Mouse (Mus musculus) lung, embryonic 14.5 days (tissue): ENCODE results near the gene Fstl3. TPM values are rescaled to one million over a fixed set of nuclear protein-coding genes. Genes with fewer than 3 reads are reported as not detected.

ENCODE experiments used
- ATAC-seq: fragments of 200-750 bp; cut with Nextera tagmentation; 2 replicates; pipeline ENCODE4 v1.8.0; 2017; ENCODE audit warnings: mild to moderate bottlenecking, moderate TSS enrichment, moderate library complexity; ENCODE audit not compliant: insufficient read depth
- DNase-seq: peaks from one replicate; pipeline ENCODE4 v3.0.0-alpha.2; 2015
- H3K27ac ChIP-seq: fragments of 300-500 bp; sonication (generic); 2 replicates; pipeline ENCODE4 v1.5.1; 2014; ENCODE audit warnings: low read depth, mild to moderate bottlenecking, moderate library complexity
- H3K27me3 ChIP-seq: fragments of 300-500 bp; sonication (generic); 2 replicates; pipeline ENCODE4 v1.6.1; 2014; ENCODE audit warnings: low read length, control low read depth; ENCODE audit not compliant: insufficient read depth
- H3K36me3 ChIP-seq: fragments of 300-500 bp; sonication (generic); 2 replicates; pipeline ENCODE4 v1.6.1; 2014; ENCODE audit warnings: control low read depth; ENCODE audit not compliant: insufficient read depth
- H3K4me1 ChIP-seq: fragments of 300-500 bp; sonication (generic); 2 replicates; pipeline ENCODE4 v1.6.1; 2014; ENCODE audit warnings: antibody characterized with exemption, control low read depth; ENCODE audit not compliant: insufficient read depth
- H3K4me2 ChIP-seq: fragments of 300-500 bp; sonication (generic); 2 replicates; pipeline ENCODE4 v1.6.1; 2014; ENCODE audit warnings: mild to moderate bottlenecking
- H3K4me3 ChIP-seq: fragments of 300-500 bp; sonication (generic); 2 replicates; pipeline ENCODE4 v1.5.1; 2014; ENCODE audit warnings: low read depth, low read length
- H3K9ac ChIP-seq: fragments of 300-500 bp; sonication (generic); 2 replicates; pipeline ENCODE4 v1.6.1; 2014
- H3K9me3 ChIP-seq: fragments of 300-500 bp; sonication (generic); 2 replicates; pipeline ENCODE4 v1.6.1; 2016; ENCODE audit warnings: low read depth, low read length, control low read depth
- CTCF ChIP-seq: IDR thresholded peaks from 2 replicates; pipeline ENCODE4 v1.5.1; 2016; ENCODE audit warnings: antibody characterized with exemption, low read depth
- WGBS: fragments of 180-500 bp; shearing (Covaris S2); extraction: QIAGEN DNeasy Blood & Tissue Kit; methylation state at CpG from one replicate; pipeline ENCODE4 v1.1.7; 2014; 5-methylcytosine and 5-hydroxymethylcytosine counted together
- polyA plus RNA-seq: library from polyadenylated mRNA; unstranded; fragments of >200 nt; fragmentation: Nextera tagmentation; extraction: Ambion mirVana; gene quantifications from 2 replicates; pipeline ENCODE4 v1.2.1, GENCODE M21; 2014

The Fstl3 gene
- polyA plus RNA-seq, 1 experiment from 2014 or later: 12.4 TPM

- Histone ChIP-seq H3K36me3 (no peaks in the 10 kb centered on the region), H3K9ac (peak overlapping the region; percentile 88), H3K27ac (peak overlapping the region; percentile 80; the same call in 1 of the 2 replicates), H3K4me1 (peaks cover 7% of the 10 kb centered on the region), H3K4me3 (peak overlapping the region; percentile 92), H3K4me2 (peak overlapping the region; percentile 95), H3K9me3 (no peaks in the 10 kb centered on the region), H3K27me3 (no peaks in the 10 kb centered on the region)
- no peak for TF ChIP-seq CTCF
- 9% methylated on average over 10 of the region's 10 CpGs for WGBS
- peak; percentile 56; the same call in 1 of the 2 replicates for ATAC-seq
- DNase-seq: peak; percentile 52
These were observed 17.4 kb downstream of the Fstl3 start for GRCm38 (mm10) chr10:79794491-79794931.

GRCm38 (mm10) chr10:79795905-79796304 is 18.8 kb downstream of the Fstl3 start:
- H3K9me3 ChIP-seq: no peaks in the 10 kb centered on the region
- no peak for TF ChIP-seq CTCF
- peaks cover 7% of the 10 kb centered on the region for H3K4me1 ChIP-seq
- no peak overlapping the region for H3K9ac ChIP-seq
- no peaks in the 10 kb centered on the region for H3K27me3 ChIP-seq
- no peak overlapping the region for H3K27ac ChIP-seq
- WGBS: 97% methylated on average over 3 of the region's 3 CpGs
- DNase-seq (no peak), ATAC-seq (no peak)
- no peak overlapping the region for H3K4me3 ChIP-seq
- no peaks in the 10 kb centered on the region for H3K36me3 ChIP-seq
- H3K4me2 ChIP-seq: no peak overlapping the region

- no peak for TF ChIP-seq CTCF
- 43% methylated on average over 15 of the region's 15 CpGs for WGBS
- Histone ChIP-seq H3K36me3 (no peaks in the 10 kb centered on the region), H3K4me1 (peaks cover 11% of the 10 kb centered on the region), H3K9me3 (no peaks in the 10 kb centered on the region), H3K4me3 (no peak overlapping the region), H3K27me3 (no peaks in the 10 kb centered on the region), H3K27ac (no peak overlapping the region), H3K9ac (no peak overlapping the region), H3K4me2 (no peak overlapping the region)
- ATAC-seq (no peak), DNase-seq (no peak)
These were observed 20.3 kb downstream of the Fstl3 start for GRCm38 (mm10) chr10:79797326-79797725.

- TF ChIP-seq CTCF: no peak
- no peak overlapping the region for H3K27ac ChIP-seq
- no peak overlapping the region for H3K4me2 ChIP-seq
- no peak overlapping the region for H3K9ac ChIP-seq
- DNase-seq (no peak), ATAC-seq (no peak)
- no peaks in the 10 kb centered on the region for H3K27me3 ChIP-seq
- no peaks in the 10 kb centered on the region for H3K36me3 ChIP-seq
- 85% methylated on average over 12 of the region's 12 CpGs for WGBS
- peaks cover 20% of the 10 kb centered on the region for H3K4me1 ChIP-seq
- H3K9me3 ChIP-seq: no peaks in the 10 kb centered on the region
- H3K4me3 ChIP-seq: no peak overlapping the region
These were observed 21.3 kb downstream of the Fstl3 start for GRCm38 (mm10) chr10:79798289-79798928.

GRCm38 (mm10) chr10:79800508-79800907 is 23.4 kb downstream of the Fstl3 start:
- Histone ChIP-seq H3K27me3 (no peaks in the 10 kb centered on the region), H3K27ac (no peak overlapping the region), H3K4me2 (no peak overlapping the region), H3K9ac (no peak overlapping the region), H3K4me1 (peaks cover 13% of the 10 kb centered on the region), H3K4me3 (no peak overlapping the region), H3K36me3 (no peaks in the 10 kb centered on the region), H3K9me3 (no peaks in the 10 kb centered on the region)
- 73% methylated on average over 11 of the region's 11 CpGs for WGBS
- ATAC-seq: no peak
- DNase-seq: no peak
- no peak for TF ChIP-seq CTCF

GRCm38 (mm10) chr10:79801837-79802236 is 24.8 kb downstream of the Fstl3 start:
- Histone ChIP-seq H3K4me1 (peaks cover 13% of the 10 kb centered on the region), H3K36me3 (no peaks in the 10 kb centered on the region), H3K27ac (no peak overlapping the region), H3K9me3 (no peaks in the 10 kb centered on the region), H3K27me3 (no peaks in the 10 kb centered on the region), H3K4me2 (0 out of 2 replicates have a peak overlapping the region, but pooled peaks have one; percentile 4), H3K9ac (no peak overlapping the region), H3K4me3 (no peak overlapping the region)
- ATAC-seq: no peak
- no peak for DNase-seq
- TF ChIP-seq CTCF: no peak
- 40% methylated on average over 3 of the region's 3 CpGs for WGBS

- H3K4me3 ChIP-seq: no peak overlapping the region
- TF ChIP-seq CTCF: no peak
- no peaks in the 10 kb centered on the region for H3K9me3 ChIP-seq
- H3K36me3 ChIP-seq: no peaks in the 10 kb centered on the region
- 0 out of 2 replicates have a peak overlapping the region, but pooled peaks have one; percentile 12 for H3K4me2 ChIP-seq
- ATAC-seq (0 out of 2 replicates have a peak, but pooled peaks have one; percentile 11), DNase-seq (peak; percentile 27)
- WGBS: 45% methylated on average over 11 of the region's 11 CpGs
- peaks cover 13% of the 10 kb centered on the region for H3K4me1 ChIP-seq
- no peak overlapping the region for H3K9ac ChIP-seq
- H3K27ac ChIP-seq: no peak overlapping the region
- no peaks in the 10 kb centered on the region for H3K27me3 ChIP-seq
These were observed 25.4 kb downstream of the Fstl3 start for GRCm38 (mm10) chr10:79802331-79802971.
